In the genomic region with DNA sequence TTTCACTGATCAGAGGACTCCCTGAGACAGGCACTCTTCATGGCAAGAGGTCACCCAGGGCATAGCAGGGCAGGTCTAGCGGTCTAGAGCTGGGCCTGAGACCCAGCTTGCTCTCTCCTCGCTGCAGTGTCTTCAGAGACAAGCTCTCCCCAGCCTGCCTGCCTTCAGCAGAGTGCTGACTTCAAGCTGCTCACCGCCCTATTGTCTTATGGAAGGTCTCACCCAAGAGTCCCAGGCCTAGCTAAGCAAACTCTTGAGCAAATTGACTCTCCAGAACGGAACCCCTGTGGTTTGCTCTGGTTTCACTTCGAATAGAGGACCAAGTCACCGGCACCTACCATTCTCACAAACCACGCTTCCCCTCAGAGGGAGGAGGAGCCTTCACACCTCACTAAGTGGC, we compare ENCODE assay signal across 10 mouse cellular contexts.
DNase-seq lines count a peak whose midpoint lies in the region; ATAC-seq and TF ChIP-seq lines count a peak whose summit lies in the region.
"Had no signal": no experiment of that assay in that cellular context is flagged by ENCODE, and none has a peak within 500 bp of the region (broad histone marks: within the 10 kb centered on the region; RNA-seq: fewer than 3 reads in every experiment).

No protein-coding gene starts in this region.

- DNase-seq in spleen, adult 2 months (ENCODE audit: low read depth in 1 of 2, low spot score in 2 of 2) = no peak
- no peak for DNase-seq in spleen, adult 18-20 months
- peak; percentile 50 for DNase-seq in limb, embryonic 11.5 days (ENCODE audit: low spot score)
- no peak for DNase-seq in urinary bladder, adult 18-20 months (ENCODE audit: low spot score in 2 of 2)
- DNase-seq in left cerebral cortex, postnatal 4 days = no peak
- no peak for DNase-seq in adrenal gland, postnatal 10 days
- DNase-seq: liver, embryonic 13.5 days had no signal

- H3K27me3 ChIP-seq in spleen, adult 2 months (ENCODE audit: control insufficient read depth, insufficient read depth, low read length) = no peaks in the 10 kb centered on the region
- no peaks in the 10 kb centered on the region for H3K27me3 ChIP-seq in limb, embryonic 11.5 days (ENCODE audit: control insufficient read depth, insufficient read depth, low read length)
- H3K27me3 ChIP-seq in stomach, embryonic 16.5 days (ENCODE audit: control insufficient read depth, insufficient read depth, low read length) = no peaks in the 10 kb centered on the region
- H3K27me3 ChIP-seq: embryonic facial prominence, embryonic 15.5 days; liver, embryonic 13.5 days had no signal

- no peaks in the 10 kb centered on the region for H3K36me3 ChIP-seq in spleen, adult 2 months (ENCODE audit: control insufficient read depth, insufficient read depth, low read length)
- H3K36me3 ChIP-seq in limb, embryonic 11.5 days (ENCODE audit: control insufficient read depth, insufficient read depth, low read length) = no peaks in the 10 kb centered on the region
- no peaks in the 10 kb centered on the region for H3K36me3 ChIP-seq in stomach, embryonic 16.5 days (ENCODE audit: control insufficient read depth, insufficient read depth, low read length)
- H3K36me3 ChIP-seq: embryonic facial prominence, embryonic 15.5 days; liver, embryonic 13.5 days had no signal

- H3K4me2 ChIP-seq in limb, embryonic 11.5 days (ENCODE audit: low read depth, severe bottlenecking) = peak overlapping the region; percentile 2; the same call in 1 of the 2 replicates
- no peak overlapping the region for H3K4me2 ChIP-seq in stomach, embryonic 16.5 days (ENCODE audit: low read depth, low read length)
- H3K4me2 ChIP-seq: embryonic facial prominence, embryonic 15.5 days; liver, embryonic 13.5 days had no signal

- H3K9me3 ChIP-seq in limb, embryonic 11.5 days (ENCODE audit: control insufficient read depth, low read length) = no peaks in the 10 kb centered on the region
- no peaks in the 10 kb centered on the region for H3K9me3 ChIP-seq in stomach, embryonic 16.5 days (replicated peaks; ENCODE audit: control insufficient read depth, low read length)
- H3K9me3 ChIP-seq: embryonic facial prominence, embryonic 15.5 days; liver, embryonic 13.5 days had no signal

- peak; percentile 57 for ATAC-seq in common myeloid progenitor, adult 5-6 weeks (replicated peaks; ENCODE audit: low read depth, poor library complexity, severe bottlenecking)
- no peak for ATAC-seq in limb, embryonic 11.5 days (ENCODE audit: insufficient number of reproducible peaks, low FRiP score, low TSS enrichment, low read depth)
- ATAC-seq in stomach, embryonic 16.5 days (ENCODE audit: insufficient read depth, low FRiP score) = no peak

- no peaks in the 10 kb centered on the region; the same call in 1 of the 2 replicates for H3K4me1 ChIP-seq in spleen, adult 2 months (ENCODE audit: control insufficient read depth, insufficient read depth, insufficient read length)
- H3K4me1 ChIP-seq in limb, embryonic 11.5 days (ENCODE audit: control insufficient read depth, insufficient read depth, low read length) = peaks cover 60% of the 10 kb centered on the region
- H3K4me1 ChIP-seq in stomach, embryonic 16.5 days (ENCODE audit: control insufficient read depth, insufficient read depth, low read length) = peaks cover 42% of the 10 kb centered on the region
- H3K4me1 ChIP-seq: liver, embryonic 13.5 days had no signal

- TF ChIP-seq CTCF in spleen, adult 2 months (IDR thresholded peaks at IDR 0.05; ENCODE audit: extremely low read depth, insufficient read depth, insufficient read length, insufficient replicate concordance) = no peak

- no peak for TF ChIP-seq POLR2A in spleen, adult 2 months (IDR thresholded peaks at IDR 0.05; ENCODE audit: low read depth, low read length)

- peak overlapping the region; percentile 56 for H3K27ac ChIP-seq in spleen, adult 2 months (ENCODE audit: insufficient read depth, low read length)
- H3K27ac ChIP-seq in limb, embryonic 11.5 days (replicated peaks; ENCODE audit: low read depth, low read length) = peak overlapping the region; percentile 93
- peak overlapping the region; percentile 33 for H3K27ac ChIP-seq in stomach, embryonic 16.5 days (ENCODE audit: low read length)
- H3K27ac ChIP-seq: embryonic facial prominence, embryonic 15.5 days; liver, embryonic 13.5 days had no signal

- H3K9ac ChIP-seq in limb, embryonic 11.5 days (ENCODE audit: low read length) = peak overlapping the region; percentile 58
- no peak overlapping the region for H3K9ac ChIP-seq in stomach, embryonic 16.5 days (ENCODE audit: low read length)
- H3K9ac ChIP-seq: embryonic facial prominence, embryonic 15.5 days; liver, embryonic 13.5 days had no signal

- intact Hi-C loops in left cerebral cortex, postnatal 4 days (cut with DNase I) = no loop called here

- no peak overlapping the region for H3K4me3 ChIP-seq in spleen, adult 2 months (ENCODE audit: extremely low read depth, insufficient read depth, insufficient read length)
- H3K4me3 ChIP-seq in limb, embryonic 11.5 days (ENCODE audit: low read depth, low read length) = no peak overlapping the region
- no peak overlapping the region for H3K4me3 ChIP-seq in stomach, embryonic 16.5 days (replicated peaks; ENCODE audit: low read length)
- H3K4me3 ChIP-seq: embryonic facial prominence, embryonic 15.5 days; liver, embryonic 13.5 days had no signal

- 21% methylated on average over 7 of the region's 7 CpGs for WGBS in spleen, adult 2 months
- WGBS in limb, embryonic 11.5 days = 15% methylated on average over 7 of the region's 7 CpGs
- 67% methylated on average over 7 of the region's 7 CpGs for WGBS in stomach, embryonic 16.5 days

Comparison
In these comparisons a context has a peak if more than half of its experiments do, and no peak if none do; other contexts are left out.
1. H3K27ac ChIP-seq: peak in every context shown above with its lines; median percentile 93 in limb, embryonic 11.5 days; 56 in spleen, adult 2 months; 33 in stomach, embryonic 16.5 days.